Mouse (Mus musculus) CH12.LX (cell line): Measurements from ENCODE around the gene Mrps35.

Experiments used
- CHD2 ChIP-seq: IDR thresholded peaks from 2 replicates; pipeline ENCODE4 v1.6.1; 2011; ENCODE audit warnings: low read length, improper control_type of control experiment
- CTCF ChIP-seq, 2 experiments: IDR thresholded peaks in 1 of 2; conservative IDR thresholded peaks in 1 of 2; 2 replicates each; pipeline ENCODE4 v1.5.1; 2011 to 2012; ENCODE audit warnings: low read depth in 2 of 2, low read length in 2 of 2, improper control_type of control experiment in 1 of 2, inconsistent platforms in 1 of 2, mild to moderate bottlenecking in 1 of 2, moderate library complexity in 1 of 2
- E2F4 ChIP-seq: IDR thresholded peaks from 2 replicates; pipeline ENCODE4 v1.6.1; 2011; ENCODE audit warnings: low read depth, low read length, improper control_type of control experiment; ENCODE audit not compliant: insufficient replicate concordance
- GABPA ChIP-seq: IDR thresholded peaks from 2 replicates; pipeline ENCODE4 v1.6.1; 2012; ENCODE audit warnings: low read depth, low read length, improper control_type of control experiment, inconsistent platforms; ENCODE audit not compliant: insufficient replicate concordance
- MAX ChIP-seq: IDR thresholded peaks from 2 replicates; pipeline ENCODE4 v1.6.1; 2011; ENCODE audit warnings: low read length, improper control_type of control experiment
- MEF2A ChIP-seq: IDR thresholded peaks from 2 replicates; pipeline ENCODE4 v1.6.1; 2014; ENCODE audit warnings: low read depth, mild to moderate bottlenecking, inconsistent platforms, low read length, improper control_type of control experiment, borderline replicate concordance
- NELFE ChIP-seq: IDR thresholded peaks from 2 replicates; pipeline ENCODE4 v1.6.1; 2011; ENCODE audit warnings: low read depth, low read length, improper control_type of control experiment
- POLR2A ChIP-seq: IDR thresholded peaks from 2 replicates; pipeline ENCODE4 v1.6.1; 2011; ENCODE audit warnings: low read depth, mild to moderate bottlenecking, improper control_type of control experiment, low read length
- RAD21 ChIP-seq: IDR thresholded peaks from 2 replicates; pipeline ENCODE4 v1.6.1; 2011; ENCODE audit warnings: low read depth, mild to moderate bottlenecking, low read length, improper control_type of control experiment, moderate library complexity
- SMC3 ChIP-seq: IDR thresholded peaks from 2 replicates; pipeline ENCODE4 v1.6.1; 2011; ENCODE audit warnings: low read depth, low read length, improper control_type of control experiment
- TBP ChIP-seq: conservative IDR thresholded peaks from 2 replicates; pipeline ENCODE4 v1.6.1; 2011; ENCODE audit warnings: low read depth, low read length, improper control_type of control experiment
- USF1 ChIP-seq: IDR thresholded peaks from 2 replicates; pipeline ENCODE4 v1.6.1; 2014; ENCODE audit warnings: low read depth, mild to moderate bottlenecking, inconsistent platforms, low read length, improper control_type of control experiment
- USF2 ChIP-seq: conservative IDR thresholded peaks from 2 replicates; pipeline ENCODE4 v1.6.1; 2011; ENCODE audit warnings: low read depth, low read length, improper control_type of control experiment
- ZNF384 ChIP-seq: IDR thresholded peaks from 2 replicates; pipeline ENCODE4 v1.6.1; 2012; ENCODE audit warnings: low read depth, low read length, improper control_type of control experiment, inconsistent platforms

DNA sequence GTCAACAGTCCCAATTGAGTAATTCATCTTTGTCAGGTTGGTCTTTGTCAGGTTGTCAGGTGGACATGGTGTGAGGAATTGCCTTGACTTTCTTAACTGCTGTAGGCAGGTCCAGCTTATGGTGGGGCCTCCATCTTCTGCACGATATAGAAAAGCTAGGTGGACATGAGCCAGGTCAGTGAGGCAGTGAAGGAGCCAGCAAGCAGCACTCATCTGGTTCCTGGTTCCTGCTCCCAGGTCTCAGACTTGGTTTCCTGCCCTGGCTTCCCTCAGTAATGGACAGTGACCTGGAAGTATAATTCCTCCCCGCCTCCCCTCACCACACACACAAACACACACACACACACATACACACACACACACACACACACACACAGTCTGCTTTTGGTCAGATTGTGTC, 47.2 kb upstream of the Mrps35 start:
- TF ChIP-seq USF2: no peak
- TF ChIP-seq SMC3: no peak
- TF ChIP-seq ZNF384: no peak
- TF ChIP-seq NELFE: no peak
- no peak for TF ChIP-seq GABPA
- no peak for TF ChIP-seq CTCF (conservative IDR thresholded peaks at IDR 0.05 in 1 of 2, IDR thresholded peaks at IDR 0.05 in 1 of 2; ENCODE audit: low read depth in 2 of 2, low read length in 2 of 2)
- no peak for TF ChIP-seq RAD21
- no peak for TF ChIP-seq POLR2A
- TF ChIP-seq TBP: no peak
- no peak for TF ChIP-seq USF1
- no peak for TF ChIP-seq MEF2A
- TF ChIP-seq MAX: no peak
- no peak for TF ChIP-seq E2F4
- TF ChIP-seq CHD2: no peak
